Mouse (Mus musculus) myocyte (in vitro differentiated cells): ENCODE data around the gene Stk33.

ENCODE experiments used
- CEBPB ChIP-seq: IDR thresholded peaks from 2 replicates; pipeline ENCODE4 v1.6.1; 2011; ENCODE audit warnings: mild to moderate bottlenecking, moderate library complexity; ENCODE audit not compliant: poor library complexity, insufficient read depth, severe bottlenecking
- MAX ChIP-seq: IDR thresholded peaks from one replicate; pipeline ENCODE4 v1.6.1; 2011; ENCODE audit warnings: low read depth, mild to moderate bottlenecking, control low read depth
- MYOG ChIP-seq, 3 experiments: IDR thresholded peaks; one replicate each; pipeline ENCODE4 v1.6.1; 2011; ENCODE audit warnings: control low read depth in 2 of 3, low read depth in 2 of 3, mild to moderate bottlenecking in 2 of 3; ENCODE audit not compliant: insufficient read length in 2 of 3, control insufficient read depth in 1 of 3, insufficient read depth in 1 of 3
- POLR2A ChIP-seq: IDR thresholded peaks from one replicate; pipeline ENCODE4 v1.6.1; 2011; ENCODE audit warnings: low read depth, mild to moderate bottlenecking, control low read depth, moderate library complexity; ENCODE audit not compliant: insufficient read length
- POLR2AphosphoS2 ChIP-seq: IDR thresholded peaks from one replicate; pipeline ENCODE4 v1.6.1; 2011; ENCODE audit warnings: low read depth, control low read depth; ENCODE audit not compliant: insufficient read length
- REST ChIP-seq: IDR thresholded peaks from one replicate; pipeline ENCODE4 v1.6.1; 2011; ENCODE audit warnings: mild to moderate bottlenecking, control low read depth, moderate library complexity; ENCODE audit not compliant: insufficient read depth, insufficient read length
- TCF12 ChIP-seq: IDR thresholded peaks from one replicate; pipeline ENCODE4 v1.6.1; 2011; ENCODE audit warnings: mild to moderate bottlenecking, control low read depth; ENCODE audit not compliant: poor library complexity, insufficient read depth, severe bottlenecking
- TCF3 ChIP-seq: IDR thresholded peaks from one replicate; pipeline ENCODE4 v1.6.1; 2011; ENCODE audit warnings: low read depth, control low read depth; ENCODE audit not compliant: insufficient read length

DNA sequence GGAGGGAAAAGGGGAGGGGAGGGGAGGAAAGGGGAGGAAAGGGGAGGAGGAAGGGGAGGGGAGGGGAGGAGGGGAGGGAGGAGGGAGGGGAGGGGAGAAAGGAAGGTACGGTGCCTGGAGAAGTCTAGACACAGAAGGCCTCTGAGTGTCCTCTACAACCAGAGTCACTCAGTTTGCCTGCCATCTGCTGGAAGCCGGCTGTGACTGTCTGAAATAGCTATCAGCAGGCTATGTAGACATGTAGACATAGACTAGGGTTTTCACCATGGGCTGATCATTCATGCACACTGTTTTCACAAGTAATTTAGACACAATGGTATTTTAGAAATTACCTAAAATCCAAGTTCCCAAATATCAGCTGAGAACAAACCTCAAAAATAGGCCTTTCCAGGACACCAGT lies 148.4 kb downstream of the Stk33 start:
- TF ChIP-seq POLR2A (no peak), CEBPB (no peak), MAX (no peak), MYOG (IDR thresholded peaks at IDR 0.05; ENCODE audit: control insufficient read depth in 1 of 3, insufficient read depth in 1 of 3, insufficient read length in 2 of 3, low read depth in 2 of 3) (no peak), REST (no peak), POLR2AphosphoS2 (no peak), TCF12 (no peak), TCF3 (no peak)
